Comparison of ENCODE assay signal across 14 mouse cellular contexts in genomic region chr14:53750703-53751441, GRCm38 (mm10).
"Had no signal": no experiment of that assay in that cellular context is flagged by ENCODE, and none has a peak within 500 bp of the region (broad histone marks: within the 10 kb centered on the region; RNA-seq: fewer than 3 reads in every experiment).

No protein-coding gene starts in this region.

- H3K36me3 ChIP-seq: limb, embryonic 10.5 days; midbrain, embryonic 12.5 days; neural tube, embryonic 15.5 days had no signal

- H3K9me3 ChIP-seq: limb, embryonic 10.5 days; midbrain, embryonic 12.5 days; neural tube, embryonic 15.5 days had no signal

- H3K9ac ChIP-seq: midbrain, embryonic 12.5 days; neural tube, embryonic 15.5 days had no signal

- H3K27me3 ChIP-seq: megakaryocyte, embryonic 14.5 days; midbrain, embryonic 12.5 days; neural tube, embryonic 15.5 days had no signal

- DNase-seq: kidney, adult 11 months; kidney, adult 9 months; kidney, postnatal 36 days; lung, adult 18-20 months; right cerebral cortex, adult 18-20 months; right cerebral cortex, postnatal 25 days; thymus, adult 18-20 months; thymus, postnatal 14 days had no signal

- H3K4me2 ChIP-seq: midbrain, embryonic 12.5 days; neural tube, embryonic 15.5 days had no signal

- H3K4me3 ChIP-seq: limb, embryonic 10.5 days; megakaryocyte, embryonic 14.5 days; midbrain, embryonic 12.5 days; myocyte; neural tube, embryonic 15.5 days had no signal

- H3K27ac ChIP-seq: kidney, postnatal 0 days; limb, embryonic 10.5 days; midbrain, embryonic 12.5 days; neural tube, embryonic 15.5 days had no signal

- H3K4me1 ChIP-seq: limb, embryonic 10.5 days; midbrain, embryonic 12.5 days; neural tube, embryonic 15.5 days had no signal
